ENCODE assay signal across 8 mouse cellular contexts in genomic region chrX:12841021-12841325, GRCm38 (mm10).
DNase-seq lines count a peak whose midpoint lies in the region; ATAC-seq and TF ChIP-seq lines count a peak whose summit lies in the region.

No protein-coding gene starts in this region.

- no peak for TF ChIP-seq CTCF in lung, embryonic 14.5 days (IDR thresholded peaks at IDR 0.05; ENCODE audit: low read depth)

- no peaks in the 10 kb centered on the region for H3K27me3 ChIP-seq in lung, embryonic 14.5 days (ENCODE audit: insufficient read depth, low read length)
- no peaks in the 10 kb centered on the region for H3K27me3 ChIP-seq in hindbrain, embryonic 12.5 days
- H3K27me3 ChIP-seq in neural tube, embryonic 13.5 days, result no peaks in the 10 kb centered on the region

- no peaks in the 10 kb centered on the region for H3K9me3 ChIP-seq in lung, embryonic 14.5 days (ENCODE audit: low read depth, low read length)
- H3K9me3 ChIP-seq in hindbrain, embryonic 12.5 days (replicated peaks), result no peaks in the 10 kb centered on the region
- no peaks in the 10 kb centered on the region for H3K9me3 ChIP-seq in neural tube, embryonic 13.5 days

- H3K27ac ChIP-seq in lung, embryonic 14.5 days (ENCODE audit: low read depth), result peak overlapping the region; percentile 88; the same call in 1 of the 2 replicates
- peak overlapping the region; percentile 93 for H3K27ac ChIP-seq in hindbrain, embryonic 12.5 days
- peak overlapping the region; percentile 95 for H3K27ac ChIP-seq in neural tube, embryonic 13.5 days (replicated peaks)

- H3K4me3 ChIP-seq in lung, embryonic 14.5 days (ENCODE audit: low read depth, low read length), result no peak overlapping the region
- no peak overlapping the region for H3K4me3 ChIP-seq in hindbrain, embryonic 12.5 days
- 0 out of 2 replicates have a peak overlapping the region, but pooled peaks have one; percentile 24 for H3K4me3 ChIP-seq in neural tube, embryonic 13.5 days

- no peaks in the 10 kb centered on the region for H3K36me3 ChIP-seq in lung, embryonic 14.5 days (ENCODE audit: insufficient read depth)
- no peaks in the 10 kb centered on the region for H3K36me3 ChIP-seq in hindbrain, embryonic 12.5 days
- H3K36me3 ChIP-seq in neural tube, embryonic 13.5 days, result no peaks in the 10 kb centered on the region

- 77% methylated on average over 3 of the region's 3 CpGs for WGBS in lung, embryonic 14.5 days
- WGBS in hindbrain, embryonic 12.5 days, result 66% methylated on average over 3 of the region's 3 CpGs
- WGBS in neural tube, embryonic 13.5 days, result 64% methylated on average over 3 of the region's 3 CpGs

- no peak overlapping the region; the same call in 1 of the 2 replicates for H3K4me2 ChIP-seq in lung, embryonic 14.5 days
- H3K4me2 ChIP-seq in hindbrain, embryonic 12.5 days (replicated peaks), result peak overlapping the region; percentile 45
- H3K4me2 ChIP-seq in neural tube, embryonic 13.5 days, result peak overlapping the region; percentile 50

- peak; percentile 19 for DNase-seq in cerebellum, adult 11-12 months
- DNase-seq in cerebellum, postnatal 4 days (ENCODE audit: low spot score in 2 of 2), result no peak
- no peak for DNase-seq in lung, embryonic 14.5 days
- no peak for DNase-seq in lung, adult 18-20 months
- DNase-seq in ovary, postnatal 36 days (ENCODE audit: low spot score), result no peak
- no peak for DNase-seq in gastrocnemius, adult 8-10 months (ENCODE audit: low spot score in 2 of 2)

- no peaks in the 10 kb centered on the region for H3K4me1 ChIP-seq in lung, embryonic 14.5 days (ENCODE audit: insufficient read depth)
- H3K4me1 ChIP-seq in hindbrain, embryonic 12.5 days, result no peaks in the 10 kb centered on the region
- peaks cover 18% of the 10 kb centered on the region; the same call in 1 of the 2 replicates for H3K4me1 ChIP-seq in neural tube, embryonic 13.5 days (replicated peaks)

- no peak overlapping the region for H3K9ac ChIP-seq in lung, embryonic 14.5 days
- H3K9ac ChIP-seq in hindbrain, embryonic 12.5 days, result no peak overlapping the region
- peak overlapping the region; percentile 57 for H3K9ac ChIP-seq in neural tube, embryonic 13.5 days

- ATAC-seq in lung, embryonic 14.5 days (ENCODE audit: insufficient read depth), result no peak
- no peak for ATAC-seq in hindbrain, embryonic 12.5 days (ENCODE audit: low FRiP score)
- 0 out of 2 replicates have a peak, but pooled peaks have one; percentile 1 for ATAC-seq in neural tube, embryonic 13.5 days (ENCODE audit: low read depth)
